Mouse (Mus musculus): ENCODE data around the gene Sbno2. TPM values are rescaled to one million over a fixed set of nuclear protein-coding genes. Genes with fewer than 3 reads are reported as not detected.
A peak's percentile ranks its signal among the peaks of the same experiment; 100 is the strongest.

Gene Sbno2
- polyA plus RNA-seq, 1 experiment = 126 TPM

DNA sequence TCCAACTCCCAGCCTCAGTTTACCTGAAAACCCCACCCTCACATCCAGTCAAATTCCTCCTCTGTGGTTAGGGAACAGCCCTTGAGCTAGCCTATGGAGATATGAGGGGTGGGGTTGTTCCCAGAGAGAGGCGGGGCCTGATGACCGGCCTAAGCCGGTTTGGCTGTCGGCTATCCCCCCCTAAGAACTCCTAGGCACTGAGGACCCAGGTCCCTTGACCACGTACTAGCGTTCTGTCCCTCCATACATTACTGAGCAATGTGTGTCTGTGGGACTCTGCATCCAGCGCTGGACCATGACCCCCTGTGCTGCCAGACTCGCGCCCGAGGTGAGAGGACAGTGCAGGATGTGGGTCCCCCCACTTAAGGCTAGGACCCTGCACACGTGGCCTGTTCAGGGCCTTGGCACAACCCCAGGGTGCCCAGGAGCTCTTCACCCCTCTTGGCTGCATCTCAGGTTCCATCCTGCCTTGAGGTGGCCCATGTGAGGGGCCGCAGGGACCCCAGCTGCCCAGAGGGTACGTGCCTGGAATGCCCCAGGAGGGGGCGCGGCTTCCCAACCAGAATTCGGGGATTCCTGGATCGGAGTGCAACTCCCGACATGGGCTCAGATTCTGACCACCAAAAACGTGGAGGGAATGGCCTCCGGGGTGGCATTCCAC is 85.8 kb downstream of the Sbno2 start:
- Histone ChIP-seq H3K4me3 (ENCODE audit: low read depth, low read length) (peak overlapping the region; percentile 24), H3K36me3 (ENCODE audit: control insufficient read depth, insufficient read depth, low read length) (0 out of 2 replicates have a peak, but pooled peaks cover 2% of the 10 kb centered on the region), H3K27ac (ENCODE audit: insufficient read depth, low read depth, low read length) (peak overlapping the region; percentile 13; the same call in 1 of the 2 replicates), H3K27me3 (ENCODE audit: control insufficient read depth, insufficient read depth, low read length) (no peaks in the 10 kb centered on the region), H3K4me1 (ENCODE audit: control insufficient read depth, insufficient read depth, insufficient read length, low read length) (peaks cover 21% of the 10 kb centered on the region)
- WGBS = 41% methylated on average over 20 of the region's 20 CpGs
- TF ChIP-seq POLR2A (IDR thresholded peaks at IDR 0.05; ENCODE audit: low read depth, low read length) (no peak), CTCF (IDR thresholded peaks at IDR 0.05; ENCODE audit: extremely low read depth, insufficient read length, insufficient replicate concordance, low read depth, low read length) (no peak)

DNA sequence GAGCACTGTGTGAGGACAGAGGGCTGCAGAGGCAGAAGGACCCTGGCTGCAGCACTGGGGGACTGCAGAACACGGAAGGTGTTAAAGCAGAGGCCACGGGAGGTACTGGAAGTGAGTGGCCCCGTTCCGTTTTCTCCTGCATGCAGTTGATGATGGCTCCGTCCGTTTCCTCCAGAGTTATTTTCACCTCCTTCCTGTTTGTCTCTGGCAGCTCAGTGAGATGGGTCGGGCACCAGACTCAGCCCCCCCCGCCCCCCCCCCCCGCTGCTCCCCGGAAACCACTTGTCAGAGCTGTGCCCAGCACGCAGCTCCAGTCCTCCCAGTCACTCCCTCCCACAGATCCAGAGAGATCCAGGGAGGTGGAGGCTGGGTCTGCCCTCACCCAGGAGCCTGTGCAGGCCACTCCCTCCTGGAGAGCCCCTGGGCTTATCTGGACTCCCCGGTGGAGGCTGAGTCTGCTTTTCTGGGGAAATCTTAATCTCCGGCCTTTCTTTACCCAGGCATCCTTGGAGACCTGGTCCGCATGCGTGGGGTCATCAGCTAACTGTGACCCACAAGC is 86.6 kb downstream of the Sbno2 start:
- Histone ChIP-seq H3K4me1 (ENCODE audit: control insufficient read depth, insufficient read depth, insufficient read length, low read length) (peaks cover 23% of the 10 kb centered on the region), H3K36me3 (ENCODE audit: control insufficient read depth, insufficient read depth, low read length) (0 out of 2 replicates have a peak, but pooled peaks cover 2% of the 10 kb centered on the region), H3K27ac (ENCODE audit: insufficient read depth, low read depth, low read length) (peak overlapping the region; percentile 53), H3K4me3 (ENCODE audit: low read depth, low read length) (peak overlapping the region; percentile 39), H3K27me3 (ENCODE audit: control insufficient read depth, insufficient read depth, low read length) (no peaks in the 10 kb centered on the region)
- WGBS = 8% methylated on average over 12 of the region's 15 CpGs
- TF ChIP-seq CTCF (IDR thresholded peaks at IDR 0.05; ENCODE audit: extremely low read depth, insufficient read length, insufficient replicate concordance, low read depth, low read length) = no peak

DNA sequence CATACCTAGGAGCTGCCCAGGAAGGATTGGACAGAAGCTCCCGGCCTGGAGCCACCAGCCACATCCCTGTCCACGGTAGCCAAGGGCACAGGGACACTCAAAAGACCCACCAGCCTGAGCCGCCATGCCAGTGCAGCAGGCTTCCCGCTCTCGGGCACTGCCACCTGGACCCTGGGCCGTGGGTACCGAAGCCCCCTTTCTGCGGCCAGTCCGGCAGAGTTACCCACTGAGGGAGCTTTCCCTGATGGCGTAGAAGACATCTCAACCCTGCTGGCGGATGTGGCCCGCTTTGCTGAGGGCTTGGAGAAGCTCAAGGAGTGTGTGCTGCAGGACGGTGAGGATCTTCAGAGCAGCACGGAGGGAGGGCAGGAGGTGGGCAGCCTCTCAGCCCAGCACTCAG is 87.6 kb downstream of the Sbno2 start:
- TF ChIP-seq CTCF (IDR thresholded peaks at IDR 0.05; ENCODE audit: extremely low read depth, insufficient read length, insufficient replicate concordance, low read depth, low read length) = no peak
- TF ChIP-seq POLR2A (IDR thresholded peaks at IDR 0.05; ENCODE audit: low read depth, low read length) = no peak
- Histone ChIP-seq H3K27me3 (ENCODE audit: control insufficient read depth, insufficient read depth, low read length) (no peaks in the 10 kb centered on the region), H3K36me3 (ENCODE audit: control insufficient read depth, insufficient read depth, low read length) (0 out of 2 replicates have a peak, but pooled peaks cover 2% of the 10 kb centered on the region), H3K27ac (ENCODE audit: insufficient read depth, low read depth, low read length) (peak overlapping the region; percentile 91), H3K4me3 (ENCODE audit: low read depth, low read length) (peak overlapping the region; percentile 60), H3K4me1 (ENCODE audit: control insufficient read depth, insufficient read depth, insufficient read length, low read length) (peaks cover 20% of the 10 kb centered on the region)
- WGBS = 76% methylated on average over 14 of the region's 14 CpGs

DNA sequence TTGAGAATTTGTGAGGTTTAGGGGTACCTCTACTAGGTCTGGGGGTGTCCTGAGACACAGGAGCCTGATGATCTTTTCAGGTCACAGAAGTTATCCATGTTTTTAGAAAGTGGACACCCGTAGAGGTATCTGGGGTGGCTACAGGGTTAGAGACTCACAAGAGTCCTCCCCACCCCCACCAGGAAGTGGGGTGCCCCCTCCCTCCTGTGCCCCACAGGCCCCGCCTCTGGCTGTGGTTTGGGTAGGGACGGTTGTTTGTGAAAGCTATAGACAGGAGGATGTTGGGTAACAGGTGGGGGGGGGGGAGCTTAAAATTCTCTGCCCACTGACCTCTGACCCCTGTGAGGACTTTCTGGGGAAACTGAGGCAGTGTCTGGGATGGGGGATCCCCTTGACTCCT is 88.0 kb downstream of the Sbno2 start:
- peak overlapping the region; percentile 69 for H3K4me3 ChIP-seq (ENCODE audit: low read depth, low read length)
- peak overlapping the region; percentile 93 for H3K27ac ChIP-seq (ENCODE audit: insufficient read depth, low read depth, low read length)
- H3K27me3 ChIP-seq (ENCODE audit: control insufficient read depth, insufficient read depth, low read length) = no peaks in the 10 kb centered on the region
- TF ChIP-seq CTCF (IDR thresholded peaks at IDR 0.05; ENCODE audit: extremely low read depth, insufficient read length, insufficient replicate concordance, low read depth, low read length) = no peak
- no peak for TF ChIP-seq POLR2A (IDR thresholded peaks at IDR 0.05; ENCODE audit: low read depth, low read length)
- WGBS = 39% methylated on average over 3 of the region's 3 CpGs
- H3K36me3 ChIP-seq (ENCODE audit: control insufficient read depth, insufficient read depth, low read length) = 0 out of 2 replicates have a peak, but pooled peaks cover 2% of the 10 kb centered on the region
- peaks cover 20% of the 10 kb centered on the region for H3K4me1 ChIP-seq (ENCODE audit: control insufficient read depth, insufficient read depth, insufficient read length, low read length)

DNA sequence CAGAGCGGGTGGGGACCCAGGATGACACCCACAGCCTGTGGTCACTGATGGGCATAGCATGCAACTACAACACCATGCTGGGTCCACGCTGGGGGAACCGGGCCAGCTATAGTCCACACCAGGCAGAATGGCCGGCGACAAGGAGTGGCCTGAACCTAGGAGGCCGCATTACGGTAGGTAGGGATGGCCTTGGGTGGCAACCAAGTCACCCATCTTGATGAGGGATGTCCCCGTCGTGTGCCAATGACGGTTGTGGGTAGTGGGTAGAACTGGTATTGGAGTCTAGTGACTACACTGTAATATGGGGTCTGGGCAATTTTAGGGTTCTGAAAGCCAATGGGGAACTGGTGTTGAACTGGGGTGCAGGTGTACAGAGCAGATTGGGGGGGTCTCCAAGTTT is 88.4 kb downstream of the Sbno2 start:
- Histone ChIP-seq H3K36me3 (ENCODE audit: control insufficient read depth, insufficient read depth, low read length) (0 out of 2 replicates have a peak, but pooled peaks cover 2% of the 10 kb centered on the region), H3K4me1 (ENCODE audit: control insufficient read depth, insufficient read depth, insufficient read length, low read length) (peaks cover 20% of the 10 kb centered on the region), H3K27ac (ENCODE audit: insufficient read depth, low read depth, low read length) (peak overlapping the region; percentile 93), H3K27me3 (ENCODE audit: control insufficient read depth, insufficient read depth, low read length) (no peaks in the 10 kb centered on the region), H3K4me3 (ENCODE audit: low read depth, low read length) (peak overlapping the region; percentile 69)
- TF ChIP-seq POLR2A (IDR thresholded peaks at IDR 0.05; ENCODE audit: low read depth, low read length) = no peak
- no peak for TF ChIP-seq CTCF (IDR thresholded peaks at IDR 0.05; ENCODE audit: extremely low read depth, insufficient read length, insufficient replicate concordance, low read depth, low read length)
- 82% methylated on average over 10 of the region's 10 CpGs for WGBS

DNA sequence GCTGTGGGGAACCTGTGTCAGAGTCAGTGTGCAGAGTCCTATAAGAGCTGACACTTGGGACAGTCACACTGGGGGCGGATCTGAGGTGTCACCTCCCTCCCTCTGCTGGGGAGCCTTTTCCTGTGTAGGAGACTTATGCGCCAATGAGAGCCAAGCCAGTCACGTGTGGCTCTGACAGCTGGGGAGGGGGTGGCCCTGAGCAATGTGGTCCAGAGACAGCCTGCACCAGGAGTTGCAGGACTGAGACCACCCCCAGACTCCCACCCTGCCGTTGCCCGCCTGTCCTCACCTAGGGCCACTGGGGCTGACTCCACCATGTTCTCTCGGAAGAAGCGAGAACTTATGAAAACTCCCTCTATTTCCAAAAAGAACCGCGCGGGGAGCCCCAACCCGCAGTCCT is 88.9 kb downstream of the Sbno2 start, which contains the start of gene Arhgap45:
Gene Arhgap45, plus strand, starts transcription at position 143 of the 400 bp plus-strand sequence.
- Histone ChIP-seq H3K4me1 (ENCODE audit: control insufficient read depth, insufficient read depth, insufficient read length, low read length) (peaks cover 20% of the 10 kb centered on the region), H3K27me3 (ENCODE audit: control insufficient read depth, insufficient read depth, low read length) (no peaks in the 10 kb centered on the region), H3K4me3 (ENCODE audit: low read depth, low read length) (peak within 1 kb of the TSS; percentile 69), H3K27ac (ENCODE audit: insufficient read depth, low read depth, low read length) (peak within 1 kb of the TSS; percentile 93), H3K36me3 (ENCODE audit: control insufficient read depth, insufficient read depth, low read length) (peaks cover 5% of the 10 kb centered on the region; the same call in 1 of the 2 replicates)
- TF ChIP-seq CTCF (IDR thresholded peaks at IDR 0.05; ENCODE audit: extremely low read depth, insufficient read length, insufficient replicate concordance, low read depth, low read length) (no peak), POLR2A (IDR thresholded peaks at IDR 0.05; ENCODE audit: low read depth, low read length) (no peak)
- WGBS = 79% methylated on average over 11 of the region's 11 CpGs

DNA sequence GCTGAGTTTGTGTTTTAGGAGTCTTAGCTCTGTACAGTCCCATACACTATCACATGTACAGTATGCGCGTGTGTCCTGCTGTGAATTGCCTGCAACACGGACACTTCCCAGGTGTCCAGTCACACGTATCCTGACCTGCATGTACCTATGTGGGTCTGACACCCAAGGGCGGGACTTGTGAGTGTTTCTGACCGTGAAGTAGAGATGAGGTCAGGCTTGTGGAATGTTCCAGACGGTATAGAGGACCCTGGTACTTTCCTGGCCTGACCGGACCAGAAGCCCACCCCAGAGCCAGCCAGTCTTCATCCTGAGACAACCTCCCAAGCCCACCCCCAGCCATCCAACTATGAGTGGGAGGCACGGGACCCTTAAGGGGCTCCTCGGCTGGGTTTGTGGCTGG is 89.8 kb downstream of the Sbno2 start:
- H3K4me3 ChIP-seq (ENCODE audit: low read depth, low read length) = no peak overlapping the region
- WGBS = 86% methylated on average over 10 of the region's 10 CpGs
- H3K36me3 ChIP-seq (ENCODE audit: control insufficient read depth, insufficient read depth, low read length) = peaks cover 13% of the 10 kb centered on the region
- H3K4me1 ChIP-seq (ENCODE audit: control insufficient read depth, insufficient read depth, insufficient read length, low read length) = peaks cover 19% of the 10 kb centered on the region
- no peaks in the 10 kb centered on the region for H3K27me3 ChIP-seq (ENCODE audit: control insufficient read depth, insufficient read depth, low read length)
- no peak for TF ChIP-seq POLR2A (IDR thresholded peaks at IDR 0.05; ENCODE audit: low read depth, low read length)
- TF ChIP-seq CTCF (IDR thresholded peaks at IDR 0.05; ENCODE audit: extremely low read depth, insufficient read length, insufficient replicate concordance, low read depth, low read length) = no peak
- H3K27ac ChIP-seq (ENCODE audit: insufficient read depth, low read depth, low read length) = no peak overlapping the region

Measured in small intestine, adult 2 months (tissue).